ENCODE assay signal across 9 mouse cellular contexts in the genomic region with DNA sequence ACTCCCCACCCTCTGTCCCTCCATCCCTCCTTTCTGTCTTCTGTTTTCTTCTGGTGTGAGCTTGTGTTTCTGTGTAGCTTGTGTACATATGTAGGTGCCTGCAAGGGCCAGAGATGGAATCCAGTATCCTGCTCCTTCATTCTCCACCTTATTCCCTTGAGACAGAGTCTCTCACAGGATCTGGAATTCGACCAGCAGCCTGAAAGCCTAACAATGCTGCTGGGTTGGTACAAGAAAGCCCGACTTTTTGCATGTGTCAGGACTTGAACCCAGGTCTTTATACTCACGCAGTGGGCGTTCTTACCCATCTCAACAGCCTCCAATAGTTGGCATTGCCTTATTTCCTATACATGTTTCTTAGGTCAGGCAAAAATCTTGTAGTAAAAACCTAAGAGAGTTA. TPM values are rescaled to one million over a fixed set of nuclear protein-coding genes. Genes with fewer than 3 reads are reported as not detected.
DNase-seq lines count a peak whose midpoint lies in the region; ATAC-seq lines count a peak whose summit lies in the region.
"Had no signal": no experiment of that assay in that cellular context is flagged by ENCODE, and none has a peak within 500 bp of the region (broad histone marks: within the 10 kb centered on the region; RNA-seq: fewer than 3 reads in every experiment).

No protein-coding gene starts in this region.

- DNase-seq in cerebellum, adult 9-11 months, result peak; percentile 63
- DNase-seq in cerebellum, adult 18-20 months, result no peak
- DNase-seq in heart, postnatal 14 days, result no peak
- DNase-seq in lung, postnatal 10 days, result no peak
- no peak for DNase-seq in left cerebral cortex, postnatal 10 days (ENCODE audit: extremely low spot score in 1 of 2, low spot score in 2 of 2)

- peaks cover 12% of the 10 kb centered on the region for H3K36me3 ChIP-seq in heart, embryonic 14.5 days (ENCODE audit: control insufficient read depth, insufficient read depth, low read length)
- no peaks in the 10 kb centered on the region for H3K36me3 ChIP-seq in lung, embryonic 16.5 days (ENCODE audit: control insufficient read depth, insufficient read depth, low read length)
- no peaks in the 10 kb centered on the region for H3K36me3 ChIP-seq in hindbrain, embryonic 16.5 days (ENCODE audit: control insufficient read depth, insufficient read depth, low read length)

- H3K27me3 ChIP-seq in heart, embryonic 14.5 days (ENCODE audit: control insufficient read depth, insufficient read depth, low read length), result no peaks in the 10 kb centered on the region
- H3K27me3 ChIP-seq in lung, embryonic 16.5 days (ENCODE audit: control insufficient read depth, insufficient read depth, low read depth, low read length), result no peaks in the 10 kb centered on the region
- H3K27me3 ChIP-seq in hindbrain, embryonic 16.5 days (replicated peaks; ENCODE audit: control insufficient read depth, insufficient read depth, low read length), result no peaks in the 10 kb centered on the region

- no peak overlapping the region for H3K4me3 ChIP-seq in heart, embryonic 14.5 days (ENCODE audit: control insufficient read depth in 1 of 2, insufficient read depth in 1 of 2, low read depth in 1 of 2, low read length in 2 of 2)
- no peak overlapping the region for H3K4me3 ChIP-seq in lung, embryonic 16.5 days (ENCODE audit: low read length)
- H3K4me3 ChIP-seq in hindbrain, embryonic 16.5 days (ENCODE audit: low read length), result no peak overlapping the region

- no peaks in the 10 kb centered on the region for H3K9me3 ChIP-seq in heart, embryonic 14.5 days (ENCODE audit: control insufficient read depth, low read length)
- H3K9me3 ChIP-seq in lung, embryonic 16.5 days (ENCODE audit: control insufficient read depth, low read length), result no peaks in the 10 kb centered on the region
- H3K9me3 ChIP-seq in hindbrain, embryonic 16.5 days (ENCODE audit: control insufficient read depth, low read length), result no peaks in the 10 kb centered on the region

- 80% methylated on average over 4 of the region's 4 CpGs for WGBS in heart, embryonic 14.5 days
- 86% methylated on average over 4 of the region's 4 CpGs for WGBS in lung, embryonic 16.5 days
- 83% methylated on average over 4 of the region's 4 CpGs for WGBS in hindbrain, embryonic 16.5 days

- ATAC-seq in heart, embryonic 14.5 days (ENCODE audit: insufficient number of reproducible peaks, insufficient read depth, low FRiP score, low read depth), result no peak
- ATAC-seq in lung, embryonic 16.5 days (ENCODE audit: low read depth), result no peak
- ATAC-seq in hindbrain, embryonic 16.5 days, result no peak
- ATAC-seq: intestine, embryonic 16.5 days had no signal

- H3K27ac ChIP-seq in heart, embryonic 14.5 days (replicated peaks in 1 of 2; ENCODE audit: control insufficient read depth in 1 of 2, insufficient read depth in 1 of 2, low read depth in 2 of 2, low read length in 2 of 2), result 0 out of 4 replicates have a peak overlapping the region, but pooled peaks have one; percentile 2 to 15
- H3K27ac ChIP-seq in lung, embryonic 16.5 days (ENCODE audit: low read length), result peak overlapping the region; percentile 4; the same call in 1 of the 2 replicates
- no peak overlapping the region for H3K27ac ChIP-seq in hindbrain, embryonic 16.5 days (ENCODE audit: low read depth, low read length)

- H3K4me1 ChIP-seq in heart, embryonic 14.5 days (ENCODE audit: control insufficient read depth in 2 of 2, insufficient read depth in 2 of 2, low read length in 2 of 2), result peaks cover 12 to 46% of the 10 kb centered on the region in 2 experiments
- peaks cover 29% of the 10 kb centered on the region for H3K4me1 ChIP-seq in lung, embryonic 16.5 days (replicated peaks; ENCODE audit: control insufficient read depth, insufficient read depth, low read length)
- H3K4me1 ChIP-seq in hindbrain, embryonic 16.5 days (ENCODE audit: control insufficient read depth, insufficient read depth, low read depth, low read length), result peaks cover 11% of the 10 kb centered on the region

- H3K9ac ChIP-seq in heart, embryonic 14.5 days (ENCODE audit: low read length), result no peak overlapping the region
- no peak overlapping the region for H3K9ac ChIP-seq in lung, embryonic 16.5 days (ENCODE audit: low read length)
- H3K9ac ChIP-seq in hindbrain, embryonic 16.5 days (ENCODE audit: low read depth, low read length), result no peak overlapping the region

- H3K4me2 ChIP-seq in heart, embryonic 14.5 days (ENCODE audit: low read length), result peak overlapping the region; percentile 95
- peak overlapping the region; percentile 22; the same call in 1 of the 2 replicates for H3K4me2 ChIP-seq in lung, embryonic 16.5 days (ENCODE audit: low read depth, low read length)
- peak overlapping the region; percentile 28; the same call in 1 of the 2 replicates for H3K4me2 ChIP-seq in hindbrain, embryonic 16.5 days (ENCODE audit: low read length)

- intact Hi-C loops in heart, postnatal 14 days (cut with DNase I), result no loop called here
- intact Hi-C loops in left cerebral cortex, postnatal 10 days (cut with DNase I), result loop anchor here (10.0 kb wide), 1 partner anchor 199 kb away; no protein-coding TSS in a partner anchor

RNA-seq across cellular contexts. Expression of a gene that starts 4.4 kb away (rescaled TPM):
- polyA plus RNA-seq in heart, embryonic 14.5 days (2014; fragmentation: Nextera tagmentation; extraction: Ambion mirVana), result 91.1 and 93.2 TPM in 2 replicates
- total RNA-seq in heart, postnatal 14 days (2021), result 10 to 100 TPM; 65.2 to 73.9 TPM
- 77.0 and 82.9 TPM in 2 replicates for polyA plus RNA-seq in lung, embryonic 16.5 days (2015; fragmentation: Nextera tagmentation; extraction: Ambion mirVana)
- polyA plus RNA-seq in hindbrain, embryonic 16.5 days (2015; fragmentation: Nextera tagmentation; extraction: Ambion mirVana), result 64.1 and 70.1 TPM in 2 replicates
- total RNA-seq in left cerebral cortex, postnatal 10 days (2021), result 10 to 100 TPM; 39.1 to 43.8 TPM

RNA-seq across cellular contexts. Expression of a gene that starts 28.7 kb away (rescaled TPM):
- 61.4 and 68.0 TPM in 2 replicates for polyA plus RNA-seq in heart, embryonic 14.5 days (2014; fragmentation: Nextera tagmentation; extraction: Ambion mirVana)
- total RNA-seq in heart, postnatal 14 days (2021), result 10 to 100 TPM; 49.3 to 54.7 TPM
- 46.7 and 48.1 TPM in 2 replicates for polyA plus RNA-seq in lung, embryonic 16.5 days (2015; fragmentation: Nextera tagmentation; extraction: Ambion mirVana)
- 45.8 and 50.6 TPM in 2 replicates for polyA plus RNA-seq in hindbrain, embryonic 16.5 days (2015; fragmentation: Nextera tagmentation; extraction: Ambion mirVana)
- total RNA-seq in left cerebral cortex, postnatal 10 days (2021), result 10 to 100 TPM; 33.1 to 34.8 TPM

Comparison
In these comparisons a context has a peak if more than half of its experiments do, and no peak if none do; other contexts are left out.
1. H3K4me2 ChIP-seq: peak in every context shown above with its lines; median percentile 95 in heart, embryonic 14.5 days; 28 in hindbrain, embryonic 16.5 days; 22 in lung, embryonic 16.5 days.